Mouse (Mus musculus) urinary bladder, postnatal 10 days (tissue): ENCODE results near the gene Cep95.
"Not testable (repeated sequence)": the region's sequence is repeated elsewhere in the genome, so short reads cannot be mapped to it uniquely, and the experiment has no call there.

Experiments used
- DNase-seq: peaks from one replicate; pipeline ENCODE4 v3.0.0; 2022; ENCODE audit warnings: low spot score

Cep95 gene

DNA sequence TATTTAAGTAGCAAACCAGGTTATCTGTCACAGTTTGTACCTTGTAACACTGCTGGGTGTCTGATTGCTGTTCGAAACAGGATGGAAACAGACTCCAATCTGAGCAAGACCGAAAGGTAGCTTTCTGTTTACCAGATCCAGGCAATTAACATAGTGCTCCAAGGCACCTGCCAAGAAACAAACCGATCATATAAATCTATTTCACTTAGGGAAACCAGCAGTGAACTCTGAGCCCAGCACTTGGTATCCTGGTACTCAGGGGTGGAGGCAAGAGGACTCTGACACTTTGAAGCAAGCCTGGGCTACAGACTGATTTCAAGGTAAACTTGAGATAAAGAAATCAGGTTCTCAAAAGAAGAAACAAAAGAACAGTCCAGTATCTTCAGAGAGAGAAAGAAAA, 11.7 kb upstream of the Cep95 start:
- DNase-seq, result no peak

DNA sequence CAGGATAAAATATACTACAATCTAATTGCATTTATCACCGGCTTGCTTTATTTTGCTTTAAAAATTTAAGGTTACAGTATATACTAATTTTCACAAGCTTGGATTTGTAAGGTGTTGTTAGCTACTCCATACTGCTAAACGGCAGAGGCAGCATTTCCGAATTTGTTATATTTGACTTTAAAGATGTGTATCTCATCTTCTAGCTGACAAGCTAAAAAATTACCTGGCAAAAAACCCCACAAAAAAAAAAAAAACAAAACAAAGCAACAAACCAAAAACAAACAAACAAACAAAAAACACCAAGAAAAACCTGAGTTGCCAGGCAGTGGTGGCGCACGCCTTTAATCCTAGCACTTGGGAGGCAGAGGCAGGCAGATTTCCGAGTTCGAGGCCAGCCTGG, 10.9 kb upstream of the Cep95 start:
- no peak for DNase-seq

DNA sequence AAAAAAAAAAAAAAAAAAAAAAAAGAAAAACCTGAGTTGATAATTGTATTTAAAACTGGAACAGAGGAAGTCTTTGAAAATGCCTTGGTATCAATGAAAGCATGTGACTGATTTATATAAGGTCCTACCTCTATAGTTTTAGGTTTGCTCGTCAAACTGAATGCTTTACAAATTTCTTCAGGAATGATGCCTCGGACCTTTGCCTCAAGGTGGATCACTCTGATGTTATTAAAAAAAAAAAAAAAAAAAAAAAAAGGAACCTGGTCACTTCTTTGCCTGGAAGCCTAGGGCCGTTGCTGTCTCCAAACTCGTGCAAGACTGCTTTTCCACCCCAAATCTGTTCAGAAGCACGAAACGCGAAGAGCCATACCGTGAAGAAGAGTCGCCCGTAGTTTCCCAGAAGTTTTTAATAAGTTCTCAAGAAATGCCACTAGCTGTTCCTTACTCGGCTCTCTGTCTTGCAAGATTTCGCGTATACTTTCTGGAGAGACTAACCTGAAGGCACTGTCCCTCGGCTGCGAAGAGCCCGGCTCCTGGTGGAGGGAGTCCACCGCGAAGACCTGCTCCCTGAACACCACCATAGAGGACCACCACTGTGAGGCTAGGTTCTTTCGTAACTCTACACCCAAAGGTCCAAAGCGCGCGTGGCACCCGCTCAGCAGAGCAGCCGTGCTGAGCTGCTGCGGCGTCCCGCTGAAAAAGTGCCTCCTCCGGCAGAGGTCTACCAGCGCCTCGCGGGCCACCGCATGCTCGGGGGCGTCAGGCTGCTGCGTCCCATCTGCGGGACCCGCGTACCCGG, 10.3 kb upstream of the Cep95 start:
- DNase-seq, result no peak

DNA sequence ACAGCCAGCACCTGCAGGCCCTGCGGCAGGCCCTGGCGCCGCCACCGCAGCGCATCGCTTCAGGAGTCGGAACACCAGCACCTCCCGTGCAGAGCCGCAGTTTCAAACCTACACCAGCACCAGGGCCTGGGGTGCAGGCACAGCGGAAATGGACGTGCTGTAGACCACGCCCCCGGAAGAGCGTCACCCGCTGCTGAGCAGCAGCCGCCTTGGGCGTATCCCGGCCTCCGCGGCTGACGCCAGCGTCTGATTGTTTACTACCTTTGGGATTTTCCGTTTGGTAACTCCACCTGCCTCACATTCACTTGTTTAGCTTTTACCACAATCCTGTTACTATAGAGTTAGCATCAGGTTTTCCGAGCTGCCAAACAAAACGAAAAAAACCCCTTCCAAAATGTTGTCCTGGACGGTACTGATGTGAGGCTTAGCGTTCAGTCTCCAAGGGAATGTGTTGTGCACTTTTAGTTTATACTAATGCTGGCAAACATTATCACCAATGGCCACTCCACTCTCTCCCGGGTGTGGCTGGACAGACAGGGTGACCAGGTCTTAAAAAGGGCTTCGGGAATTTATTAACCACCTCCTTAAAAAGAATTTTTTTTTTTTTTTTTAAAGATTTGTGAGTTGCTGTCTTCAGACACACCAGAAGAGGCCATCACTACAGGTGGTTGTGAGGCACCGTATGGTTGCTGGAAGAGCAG, 9.5 kb upstream of the Cep95 start, which contains the start of gene Polg2:
Gene Polg2, minus strand, starts transcription at position 150 of the 701 bp plus-strand sequence.
- DNase-seq, result peak; percentile 59

DNA sequence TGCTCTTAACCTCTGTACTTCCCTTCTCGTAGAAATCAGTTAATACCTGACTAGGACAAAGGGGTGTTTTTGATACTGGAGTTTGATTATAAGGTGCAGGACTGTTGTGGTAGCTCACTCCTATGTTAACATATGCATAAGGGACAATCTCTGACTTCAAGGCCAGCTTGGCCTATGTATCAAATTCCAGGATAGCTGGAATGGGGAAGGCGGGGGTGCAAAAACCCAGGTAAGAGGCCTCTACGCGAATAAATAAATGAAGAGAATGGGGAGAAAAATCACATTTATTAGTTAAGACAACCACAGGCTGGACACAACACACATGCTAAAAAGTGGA, 9.0 kb upstream of the Cep95 start:
- no peak for DNase-seq

DNA sequence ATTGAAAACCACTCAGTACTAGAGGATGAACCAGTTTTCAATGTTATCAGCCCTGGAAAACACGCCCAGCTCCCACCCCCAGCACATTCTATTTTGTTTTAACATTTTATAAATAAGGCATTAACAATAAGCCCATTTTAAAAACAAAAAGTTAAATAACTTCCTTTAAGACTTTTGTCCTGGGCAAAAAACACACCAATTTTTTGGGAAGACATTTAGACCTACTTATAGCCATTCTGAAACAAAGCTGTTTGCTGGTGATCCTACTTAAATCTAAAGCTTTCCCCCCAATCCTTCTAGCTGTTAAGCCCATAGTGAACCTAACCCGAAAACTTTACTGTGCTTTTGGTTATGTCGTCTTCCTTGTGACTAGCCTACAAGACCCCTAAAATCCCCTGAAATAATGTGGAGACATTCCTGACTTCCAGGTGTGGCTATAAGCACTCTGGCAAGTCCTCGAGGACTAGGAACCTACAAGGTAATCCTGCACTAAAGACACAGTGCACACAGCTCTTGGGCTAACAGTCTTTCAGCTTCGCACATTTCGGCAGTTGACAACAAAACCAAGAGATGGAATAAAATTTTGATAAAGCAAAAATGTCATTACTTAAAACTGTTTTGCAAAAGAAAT, 8.3 kb upstream of the Cep95 start:
- DNase-seq, result no peak

DNA sequence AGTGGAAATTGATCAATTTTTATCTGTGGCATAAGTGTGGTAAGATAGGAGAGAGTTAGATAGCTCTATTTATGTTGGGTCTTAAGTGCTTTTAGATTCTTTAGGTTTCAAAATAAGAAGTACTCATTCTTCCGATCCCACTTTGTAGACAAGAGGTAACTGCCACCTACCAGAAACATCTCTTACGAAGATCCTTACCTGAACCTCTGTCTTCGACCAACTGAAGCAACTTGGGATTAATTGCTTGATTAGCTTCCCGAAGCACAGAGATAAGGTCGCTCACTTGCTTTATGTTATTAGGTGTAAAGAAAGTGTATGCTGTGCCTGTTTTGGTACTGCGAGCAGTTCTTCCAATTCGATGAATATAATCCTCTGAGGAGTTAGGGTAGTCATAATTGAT, 6.8 kb upstream of the Cep95 start:
- not testable (repeated sequence) for DNase-seq

DNA sequence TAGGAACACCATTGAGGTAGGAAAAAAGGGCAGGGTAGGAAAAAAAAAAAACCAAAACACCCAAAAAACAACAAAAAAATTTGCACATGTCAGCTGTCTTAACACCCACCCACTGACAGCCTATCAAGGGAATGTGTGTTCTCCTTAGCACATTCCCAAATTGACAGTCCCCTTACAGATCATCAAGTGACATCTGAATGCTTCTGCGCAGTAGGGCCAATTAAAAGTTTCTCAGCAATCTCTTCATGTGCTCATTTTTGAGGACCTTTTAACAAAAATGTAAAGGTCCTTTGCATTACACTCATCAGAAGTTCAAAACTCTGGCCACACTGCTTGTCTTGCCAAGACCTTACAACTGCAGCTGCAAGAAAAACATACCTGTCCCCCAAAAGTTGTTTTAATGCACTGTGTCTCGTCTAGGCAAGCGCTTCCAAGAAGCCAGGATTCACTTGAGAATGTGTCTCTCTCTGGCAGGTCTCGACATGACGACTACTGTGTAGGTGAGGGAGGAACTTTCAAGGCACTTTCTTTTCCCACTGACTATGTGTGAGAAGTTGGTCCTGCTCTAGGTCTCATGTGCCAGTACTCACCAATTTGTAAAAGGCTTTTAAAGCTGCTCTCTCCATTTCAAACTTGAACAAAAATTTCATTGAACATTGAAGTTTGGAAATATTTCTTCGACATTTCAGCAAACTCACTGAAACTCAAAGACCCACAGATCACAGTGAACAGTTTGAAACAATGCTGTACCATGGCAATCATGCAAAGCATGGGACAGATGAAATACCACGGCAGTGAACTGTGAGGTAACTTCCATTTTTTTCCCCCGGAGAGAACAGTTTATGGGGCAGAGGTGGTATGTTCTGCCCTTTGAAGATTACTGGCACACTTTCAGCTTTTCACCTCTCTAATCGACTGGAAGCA, 5.9 kb upstream of the Cep95 start:
- no peak for DNase-seq

DNA sequence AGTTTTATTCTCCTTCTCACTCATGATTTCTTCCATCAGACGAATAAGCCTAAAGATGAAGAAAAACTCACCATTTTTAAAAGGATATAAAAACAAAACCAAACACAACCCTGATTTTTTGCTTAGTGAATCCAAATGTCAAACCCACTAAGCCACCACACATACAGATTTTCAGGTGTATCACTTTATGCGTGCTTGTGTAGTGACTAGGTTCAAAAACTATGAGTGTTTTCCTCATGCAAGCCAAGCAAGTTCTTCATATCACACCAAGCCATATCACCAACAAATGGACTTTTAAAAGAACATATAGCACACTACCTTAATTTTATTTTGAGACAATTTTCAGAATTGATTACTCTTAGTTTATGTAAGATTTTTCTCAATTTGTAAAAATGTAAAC, 4.6 kb upstream of the Cep95 start:
- no peak for DNase-seq

DNA sequence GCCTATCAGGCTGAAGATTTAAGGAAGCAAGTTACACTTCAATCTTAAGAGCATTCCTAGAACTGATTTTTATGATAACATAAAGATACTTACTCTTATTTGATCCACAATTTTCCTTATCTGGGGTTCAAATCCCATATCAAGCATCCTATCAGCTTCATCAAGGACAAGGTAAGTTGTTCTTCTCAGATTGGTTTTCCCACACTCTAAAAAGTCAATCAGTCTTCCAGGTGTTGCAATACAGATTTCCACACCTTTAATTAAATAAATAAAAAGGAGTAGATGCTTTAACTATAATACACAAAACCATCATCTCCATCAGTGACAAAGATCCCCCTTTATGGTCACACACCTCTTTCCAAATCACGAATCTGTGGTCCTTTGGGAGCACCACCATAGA, 4.0 kb upstream of the Cep95 start:
- DNase-seq, result no peak

DNA sequence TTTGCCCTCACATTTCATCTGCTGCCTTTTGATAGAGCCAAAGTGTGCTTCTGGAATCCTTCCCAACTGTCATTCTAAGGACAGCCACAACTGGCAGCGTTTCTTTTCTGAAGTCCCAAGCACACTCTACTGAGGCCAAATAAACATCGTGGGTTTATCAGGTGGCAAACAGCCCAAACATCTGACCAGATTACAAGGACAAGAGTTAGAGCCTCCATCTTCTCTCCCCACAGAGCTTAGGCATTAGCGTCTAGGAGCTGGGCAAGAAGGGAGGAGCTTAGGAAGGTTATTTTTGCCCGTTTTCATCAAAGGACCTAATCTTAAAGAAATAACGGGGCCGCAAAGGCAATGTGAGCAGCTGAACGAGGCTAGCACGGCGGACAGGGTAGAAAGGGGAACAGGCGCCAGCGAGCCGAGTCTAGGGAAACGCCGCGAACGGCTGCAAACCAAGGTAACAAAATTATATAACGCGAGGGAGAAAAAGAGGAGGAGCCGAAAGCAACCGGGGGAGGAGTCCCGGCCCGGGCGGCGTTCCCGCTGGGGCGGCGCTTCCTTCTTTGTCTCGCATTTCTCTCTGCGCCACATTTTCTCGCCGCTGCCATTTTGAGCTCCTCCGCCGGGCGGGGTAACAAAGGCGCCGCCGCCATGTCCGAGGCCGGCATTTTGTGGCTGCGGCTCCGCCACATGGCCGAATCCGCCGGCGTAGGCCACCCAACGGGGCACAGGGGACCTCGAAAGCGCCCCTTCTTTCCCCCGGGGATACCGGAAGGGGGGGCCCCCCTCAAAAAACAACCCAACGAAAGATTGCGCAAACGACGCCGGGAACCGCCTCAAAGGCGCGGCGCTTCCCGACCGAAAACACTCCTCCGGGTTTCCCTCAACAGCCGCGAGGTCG, 1.7 kb upstream of the Cep95 start:
- DNase-seq, result peak; percentile 73

DNA sequence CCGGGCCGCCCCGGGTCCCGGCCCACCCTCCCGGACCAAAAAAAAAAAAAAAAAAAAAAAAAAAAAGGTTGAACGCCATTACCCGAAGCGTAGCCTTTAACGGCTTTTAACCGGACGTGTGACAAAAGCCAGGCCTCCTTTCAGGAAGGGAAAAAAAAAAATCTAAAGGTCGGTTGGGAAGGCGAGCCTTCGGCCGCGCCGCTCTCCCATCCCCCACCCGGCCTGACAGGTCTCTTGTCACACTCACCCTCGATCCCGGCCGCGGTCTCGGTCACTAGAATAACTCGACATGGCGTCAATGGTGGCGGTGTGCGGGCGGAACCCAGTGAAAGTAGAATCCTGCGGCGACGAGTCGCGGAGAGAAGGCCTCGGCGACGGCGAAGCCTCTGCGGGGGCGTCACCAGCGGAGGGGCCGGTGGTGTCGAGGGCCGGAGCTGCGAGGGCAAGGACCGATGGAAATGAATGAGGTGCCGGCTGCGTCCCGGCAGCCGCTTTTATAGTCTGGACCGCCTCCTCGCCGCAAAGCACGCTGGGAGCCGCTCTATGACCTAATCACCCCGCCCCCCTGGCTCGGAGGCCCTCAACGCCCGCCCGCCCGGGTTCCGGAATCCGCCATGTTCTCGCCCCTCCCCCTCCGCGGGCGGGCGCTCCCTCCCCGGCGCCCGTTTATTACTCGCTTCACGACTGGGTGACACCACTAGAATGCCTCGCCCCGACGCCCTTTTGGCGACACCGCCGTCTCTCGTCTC, 852 bp upstream of the Cep95 start:
- DNase-seq, result peak; percentile 98

DNA sequence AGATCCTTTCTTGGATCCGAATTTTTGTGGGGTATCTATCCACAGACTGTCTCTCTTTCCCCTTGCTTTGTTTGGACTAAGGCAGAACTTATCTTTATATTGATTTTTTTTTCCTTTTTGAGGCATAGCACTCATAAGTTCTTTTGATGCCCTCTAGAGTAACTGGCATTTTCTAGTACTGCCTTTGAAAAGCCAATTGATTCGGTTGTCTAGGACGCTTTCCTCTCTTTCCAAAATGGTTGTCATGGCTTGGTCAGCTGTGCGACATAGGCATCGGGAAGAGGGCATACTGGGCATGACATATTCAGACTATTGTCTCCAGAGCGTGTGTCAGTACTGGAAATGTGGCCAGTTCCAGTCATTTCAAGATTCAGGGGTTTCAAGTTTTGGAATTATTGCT, 597 bp downstream of the Cep95 start:
- DNase-seq, result no peak

DNA sequence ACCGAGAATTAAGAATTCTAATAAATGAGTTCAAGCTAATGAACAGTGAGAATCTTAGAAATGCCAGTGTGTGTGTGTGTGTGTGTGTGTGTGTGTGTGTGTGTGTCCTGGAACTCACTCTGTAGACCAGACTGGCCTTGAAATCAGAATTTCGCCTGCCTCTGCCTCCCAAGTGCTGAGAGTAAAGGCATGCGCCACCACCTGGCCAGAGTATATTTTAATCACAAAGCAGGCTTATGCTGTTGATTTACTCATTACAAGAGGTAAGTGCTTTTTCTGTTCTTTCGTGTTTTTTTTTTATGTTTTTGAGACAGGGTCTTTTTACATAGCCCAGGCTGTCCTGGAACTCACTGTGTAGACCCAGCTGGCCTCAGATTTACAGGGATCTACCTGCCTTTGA, 4.8 kb downstream of the Cep95 start:
- no peak for DNase-seq

DNA sequence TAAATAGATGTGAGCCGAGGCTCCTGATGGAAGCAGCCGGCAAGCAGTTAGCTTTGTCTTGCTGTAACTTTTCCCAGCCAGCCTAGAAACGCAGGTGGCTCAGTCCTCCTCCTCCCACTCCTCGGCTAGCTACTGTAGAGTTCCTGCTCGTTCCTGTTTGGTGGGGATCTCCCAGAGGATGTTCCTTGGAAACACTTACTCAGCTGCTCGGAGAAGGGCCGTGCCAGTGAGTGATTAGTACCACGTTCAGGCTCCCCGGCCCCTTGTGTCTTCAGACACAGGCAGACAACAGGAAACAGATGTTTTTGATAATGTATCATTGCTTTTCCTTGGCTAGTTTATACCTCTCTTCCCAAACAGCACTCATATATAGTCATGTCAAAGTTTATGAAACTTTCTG, 6.6 kb downstream of the Cep95 start:
- no peak for DNase-seq

DNA sequence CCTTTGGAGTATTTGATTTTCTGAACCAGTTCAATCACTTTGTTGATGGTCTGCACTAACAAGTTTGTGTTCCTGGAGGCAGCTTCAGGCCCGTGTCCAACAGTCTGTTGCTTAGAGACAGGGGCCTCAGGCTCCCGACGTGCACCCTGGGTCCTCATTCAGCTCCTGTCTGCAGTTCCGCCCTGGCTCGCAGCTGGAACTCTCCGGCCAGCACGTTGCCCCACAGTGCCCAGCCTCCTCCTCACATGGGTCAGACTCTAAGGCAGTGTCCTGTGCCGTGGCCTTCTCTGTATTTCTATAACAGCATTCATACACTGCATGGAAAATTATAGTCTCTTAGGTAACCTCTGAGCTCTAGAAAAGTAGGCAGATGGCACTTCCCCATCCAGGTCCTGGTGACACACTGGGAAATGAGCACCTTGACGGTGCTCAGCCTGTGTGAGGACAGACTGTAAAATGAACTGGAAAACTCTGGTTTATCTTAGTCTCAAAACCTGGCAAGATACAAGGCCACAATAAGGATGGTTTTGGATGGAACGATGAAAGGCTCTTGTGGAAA, 13.1 kb downstream of the Cep95 start:
- DNase-seq, result no peak

DNA sequence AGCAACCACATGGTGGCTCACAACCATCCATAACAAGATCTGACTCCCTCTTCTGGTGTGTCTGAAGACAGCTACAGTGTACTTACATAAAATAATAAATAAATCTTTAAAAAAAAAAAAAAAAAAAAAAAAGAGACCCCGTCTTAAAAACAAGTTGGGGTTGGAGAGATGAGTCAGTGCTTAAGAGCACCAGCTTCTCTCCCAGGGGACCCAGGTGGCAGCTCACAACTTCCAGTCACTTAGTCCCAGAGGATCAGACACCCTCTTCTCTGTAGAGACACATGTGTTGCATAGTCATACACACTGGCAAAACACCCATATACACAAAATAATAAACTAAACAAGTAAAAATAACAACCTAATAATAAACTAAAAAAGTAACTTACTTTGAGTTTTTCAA, 18.4 kb downstream of the Cep95 start:
- DNase-seq, result not testable (repeated sequence)

DNA sequence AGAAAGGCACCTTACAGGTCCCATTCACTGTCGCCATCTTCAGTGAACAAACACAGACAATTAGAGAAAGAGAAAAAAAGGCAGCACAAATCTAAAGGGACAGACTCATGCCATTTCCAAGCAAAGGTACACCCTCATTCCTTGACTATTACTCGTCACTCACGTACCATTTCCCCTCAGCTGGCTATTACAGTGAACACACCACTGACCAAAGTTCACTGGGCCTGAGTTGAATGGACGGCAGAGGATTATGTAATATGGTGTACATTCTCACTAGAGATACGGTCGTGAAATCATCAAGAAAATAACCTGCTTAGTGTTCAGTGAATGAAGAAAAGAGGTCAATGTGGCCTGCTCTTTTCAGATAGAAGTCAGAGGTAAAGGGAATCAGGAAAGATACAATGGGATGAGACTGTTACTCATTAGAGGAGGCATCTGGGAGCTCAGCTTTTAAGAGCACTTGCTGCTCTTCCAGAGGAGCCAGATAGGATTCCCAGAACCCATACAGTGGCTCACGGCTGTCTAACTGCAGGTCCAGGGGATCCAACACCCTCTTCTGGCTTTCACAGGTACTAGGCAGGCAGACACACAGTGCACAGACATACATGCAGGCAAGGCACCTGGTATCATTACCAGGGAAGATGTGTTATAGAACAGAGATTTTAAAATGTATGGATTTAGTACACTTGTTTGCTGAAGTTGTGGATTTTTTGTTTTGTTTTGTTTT, 23.5 kb downstream of the Cep95 start:
- no peak for DNase-seq

DNA sequence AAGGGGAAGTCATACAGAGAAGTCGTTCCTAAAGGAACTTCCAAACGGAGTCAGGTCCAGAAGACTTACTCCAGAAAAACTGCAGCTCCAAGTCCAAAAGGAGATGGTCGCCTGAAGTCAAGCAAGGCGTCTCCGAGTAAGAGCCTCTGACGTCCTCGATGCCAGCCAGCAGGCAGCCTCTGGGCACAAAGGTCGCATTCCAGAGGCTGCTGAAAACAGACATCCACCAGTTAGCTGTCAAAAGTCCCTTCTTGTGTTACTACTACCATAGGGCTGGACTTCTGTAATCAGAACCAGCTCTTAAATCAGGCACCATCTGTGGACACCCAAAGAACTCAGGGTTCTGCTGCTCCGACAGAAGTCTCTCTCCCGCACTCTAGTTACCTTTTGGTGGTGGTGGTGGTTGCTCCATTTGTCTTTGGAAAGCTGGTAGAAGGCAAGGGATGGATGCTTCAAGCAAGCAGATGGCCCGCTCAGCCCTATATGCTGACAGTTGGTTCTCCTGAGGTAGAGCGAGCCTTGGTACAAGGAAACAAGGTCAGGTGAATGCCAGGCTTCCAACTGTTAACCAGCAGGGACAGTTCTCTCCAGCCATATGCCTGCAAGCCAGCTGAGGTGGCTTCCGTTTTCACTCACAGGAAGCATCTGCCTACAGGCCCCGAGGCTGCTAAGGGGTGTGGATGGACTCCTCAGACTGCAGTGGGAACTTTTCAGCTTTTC, 25.7 kb downstream of the Cep95 start:
- no peak for DNase-seq
